Mouse (Mus musculus): Measurements from ENCODE around the gene Prkag2.
A peak's percentile ranks its signal among the peaks of the same experiment; 100 is the strongest.

Prkag2 gene

GRCm38 (mm10) chr5:24915119-24915518 is 185.3 kb downstream of the Prkag2 start:
- DNase-seq (ENCODE audit: low read depth): no peak

DNA sequence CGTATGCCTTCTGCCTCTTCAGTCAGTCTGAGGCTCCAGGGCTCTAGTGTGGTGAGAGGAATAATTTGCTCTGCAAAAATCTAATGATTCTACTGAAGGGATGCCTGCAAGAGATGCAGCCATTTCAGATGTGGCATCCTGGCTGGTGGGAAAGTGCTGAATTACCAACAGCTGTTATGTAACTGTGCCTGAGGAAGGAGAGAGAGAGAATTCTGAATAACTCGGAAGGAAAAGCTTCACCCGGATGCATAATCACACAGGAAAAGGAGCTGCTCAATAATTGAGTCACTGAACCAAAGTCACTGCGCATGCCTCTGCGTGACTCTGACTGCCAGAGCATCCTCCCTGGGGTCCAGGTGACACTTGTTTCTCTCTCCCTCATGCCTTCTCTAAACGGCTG is 186.8 kb downstream of the Prkag2 start:
- no peak for DNase-seq (ENCODE audit: low read depth)

- DNase-seq (ENCODE audit: low read depth): peak; percentile 86
These were observed 191.4 kb downstream of the Prkag2 start for GRCm38 (mm10) chr5:24908820-24909716.

- DNase-seq (ENCODE audit: low read depth): peak; percentile 94
These were observed 192.2 kb downstream of the Prkag2 start for GRCm38 (mm10) chr5:24908141-24908819.

GRCm38 (mm10) chr5:24907737-24908136 is 192.7 kb downstream of the Prkag2 start:
- peak; percentile 51 for DNase-seq (ENCODE audit: low read depth)

- DNase-seq (ENCODE audit: low read depth): no peak
These were observed 193.6 kb downstream of the Prkag2 start for GRCm38 (mm10) chr5:24906844-24907243.

- no peak for DNase-seq (ENCODE audit: low read depth)
These were observed 195.5 kb downstream of the Prkag2 start for GRCm38 (mm10) chr5:24904941-24905340.

- no peak for DNase-seq (ENCODE audit: low read depth)
These were observed 196.0 kb downstream of the Prkag2 start for GRCm38 (mm10) chr5:24904423-24904822.

DNA sequence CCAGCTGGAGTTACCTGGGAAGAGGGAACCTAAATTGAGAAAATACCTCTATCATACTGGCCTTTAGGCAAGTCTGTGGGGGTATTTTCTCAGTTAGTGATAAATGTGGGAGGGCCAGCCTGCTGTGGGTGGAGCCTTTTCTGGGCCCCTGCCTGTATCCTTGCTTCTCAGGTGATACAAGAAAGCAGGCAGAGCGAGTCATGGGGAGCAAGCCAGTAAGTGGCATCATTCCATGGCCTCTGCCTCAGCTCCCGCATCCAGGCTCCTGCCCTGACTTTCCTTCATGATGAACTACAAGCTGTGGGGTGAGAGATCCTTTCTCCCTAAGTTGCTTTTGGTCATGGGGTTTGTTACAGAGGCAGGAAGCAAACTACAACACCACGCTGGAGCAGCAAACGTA is 196.4 kb downstream of the Prkag2 start:
- no peak for DNase-seq (ENCODE audit: low read depth)

- peak; percentile 66 for DNase-seq (ENCODE audit: low read depth)
These were observed 197.6 kb downstream of the Prkag2 start for GRCm38 (mm10) chr5:24902835-24903234.

DNA sequence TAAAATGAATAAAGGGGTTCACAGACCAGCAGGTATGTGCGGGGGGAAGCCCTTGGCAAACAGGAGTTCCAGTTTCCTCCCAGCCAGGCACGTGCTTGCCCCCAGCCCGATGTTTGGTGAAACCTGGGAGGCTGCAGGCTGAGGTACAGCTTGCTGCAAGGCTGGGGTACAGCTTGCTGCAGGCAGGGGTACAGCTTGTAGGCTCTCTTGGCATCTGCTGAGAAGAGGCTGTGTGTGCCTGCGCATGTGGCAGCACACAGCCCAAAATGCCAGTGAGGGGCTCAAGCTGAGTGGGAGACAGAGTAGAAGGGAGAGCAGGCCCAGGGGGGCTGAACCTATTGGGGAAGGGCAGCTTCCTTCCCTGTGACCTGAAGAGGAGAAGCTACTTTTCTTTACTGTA is 204.8 kb downstream of the Prkag2 start:
- no peak for DNase-seq (ENCODE audit: low read depth)

GRCm38 (mm10) chr5:24894814-24895213 is 205.6 kb downstream of the Prkag2 start:
- DNase-seq (ENCODE audit: low read depth): peak; percentile 43

- no peak for DNase-seq (ENCODE audit: low read depth)
These were observed 208.0 kb downstream of the Prkag2 start for GRCm38 (mm10) chr5:24892461-24892860.

- no peak for DNase-seq (ENCODE audit: low read depth)
These were observed 210.6 kb downstream of the Prkag2 start for GRCm38 (mm10) chr5:24889860-24890259.

GRCm38 (mm10) chr5:24888874-24889591 is 211.4 kb downstream of the Prkag2 start:
- peak; percentile 34 for DNase-seq (ENCODE audit: low read depth)

DNA sequence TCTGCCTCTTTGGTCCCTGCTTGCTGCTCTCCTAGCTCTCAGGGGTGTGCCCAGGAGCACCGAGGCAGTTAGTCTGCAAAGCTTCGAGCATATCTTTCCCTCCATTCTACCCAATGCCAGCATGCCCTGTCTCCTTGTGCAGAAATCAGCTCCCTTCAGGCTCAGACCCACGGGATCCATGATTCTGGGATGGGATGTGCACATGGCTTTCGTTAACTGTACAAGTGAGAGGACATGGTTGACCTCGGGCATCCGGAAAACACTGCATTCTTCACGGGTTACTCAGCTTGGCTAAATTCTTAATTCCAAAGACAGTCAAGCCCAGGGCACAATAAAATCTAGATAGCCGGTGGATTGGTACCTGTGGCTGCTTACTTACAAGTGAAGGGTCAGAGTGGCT is 213.2 kb downstream of the Prkag2 start:
- no peak for DNase-seq (ENCODE audit: low read depth)

GRCm38 (mm10) chr5:24878713-24879112 is 221.7 kb downstream of the Prkag2 start:
- DNase-seq (ENCODE audit: low read depth): no peak

DNA sequence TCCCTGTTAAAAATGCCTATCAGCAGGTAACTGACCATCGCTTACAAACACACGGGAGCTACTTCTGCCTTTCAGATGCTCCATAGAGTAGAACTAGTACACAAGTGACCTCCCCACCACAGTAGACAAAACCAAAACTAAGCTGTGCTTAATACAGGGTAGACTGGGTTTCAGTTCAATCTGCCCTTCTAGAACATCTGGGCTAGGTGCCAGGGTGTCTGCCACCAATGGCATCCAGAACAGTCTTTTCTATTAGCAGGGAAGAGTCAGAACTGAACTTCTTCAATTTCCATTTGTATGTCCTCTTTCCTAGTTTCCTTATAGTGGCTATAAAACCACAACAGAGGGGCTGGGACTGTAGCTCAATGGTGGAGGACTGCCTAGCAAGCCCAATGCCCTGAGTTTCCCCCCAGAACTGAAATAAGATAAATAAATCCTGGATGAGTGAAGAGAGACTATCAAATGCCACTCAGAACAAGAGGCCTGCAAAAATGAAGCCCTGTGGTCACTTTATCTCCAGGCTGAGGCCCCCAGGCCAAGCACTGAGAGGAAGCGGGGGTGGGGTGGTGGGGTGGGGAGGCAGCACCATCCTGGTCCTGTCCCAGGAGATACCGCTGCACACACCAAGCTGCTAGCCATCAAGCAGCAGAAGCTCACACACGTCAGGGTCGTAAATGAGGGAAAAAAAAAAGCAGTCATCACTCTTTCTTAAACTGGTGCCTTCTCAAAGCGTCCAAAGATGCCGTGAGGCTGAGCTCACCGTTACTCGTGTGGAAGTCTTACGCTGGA is 222.4 kb downstream of the Prkag2 start:
- no peak for DNase-seq (ENCODE audit: low read depth)

DNA sequence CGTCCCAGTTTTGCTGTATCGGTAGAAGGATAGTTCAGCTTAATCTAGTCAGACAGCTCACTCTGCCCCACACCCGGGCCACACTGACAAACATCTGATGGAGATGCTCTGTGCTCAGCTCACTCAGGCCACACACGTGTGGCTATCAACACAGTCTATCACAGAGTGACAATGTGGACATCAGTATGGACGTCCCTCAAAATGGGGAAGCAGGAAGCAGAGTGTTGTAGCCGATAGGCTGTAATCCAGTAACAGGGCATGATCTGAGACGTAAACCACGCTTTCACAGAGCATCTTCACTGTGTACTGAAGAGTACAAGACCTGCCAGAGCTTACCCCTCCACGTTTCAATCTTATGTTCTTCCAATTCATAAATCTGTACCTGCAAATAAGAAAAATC is 223.8 kb downstream of the Prkag2 start:
- no peak for DNase-seq (ENCODE audit: low read depth)

- DNase-seq (ENCODE audit: low read depth): no peak
These were observed 226.3 kb downstream of the Prkag2 start for GRCm38 (mm10) chr5:24874111-24874510.

GRCm38 (mm10) chr5:24873221-24873620 is 227.2 kb downstream of the Prkag2 start:
- DNase-seq (ENCODE audit: low read depth): no peak

DNA sequence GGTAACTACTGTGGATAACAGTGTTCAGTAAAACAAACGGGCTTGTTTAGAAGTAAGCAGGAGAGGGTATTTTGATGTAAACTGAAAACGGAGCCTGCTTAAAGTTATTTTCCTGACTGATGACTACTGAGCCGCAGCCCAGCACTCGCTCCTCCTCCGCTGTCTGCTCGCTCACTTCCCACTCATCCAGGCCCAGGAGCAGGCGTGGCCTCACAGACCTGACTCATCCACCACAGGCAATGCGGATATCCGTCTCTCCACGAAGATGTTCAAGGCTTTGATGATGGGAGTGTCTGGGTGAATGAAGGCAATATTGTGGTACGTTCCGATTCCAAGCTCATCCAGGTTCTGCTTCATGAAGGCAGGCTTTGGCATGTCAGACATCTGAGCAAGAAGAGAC is 229.2 kb downstream of the Prkag2 start:
- DNase-seq (ENCODE audit: low read depth): no peak
